Mouse (Mus musculus) central nervous system, embryonic 18 days (tissue): ENCODE results near the gene Farp2. TPM values are rescaled to one million over a fixed set of nuclear protein-coding genes. Genes with fewer than 3 reads are reported as not detected.

Experiments
- polyA plus RNA-seq: library from polyadenylated mRNA; depleted of rRNA; stranded (reverse); fragments of >200 nt; gene quantifications from 2 replicates; pipeline ENCODE4 v1.2.3, GENCODE M21; 2012; rRNA removed

Gene Farp2
- polyA plus RNA-seq: 3.2 and 4.2 TPM in 2 replicates

DNA sequence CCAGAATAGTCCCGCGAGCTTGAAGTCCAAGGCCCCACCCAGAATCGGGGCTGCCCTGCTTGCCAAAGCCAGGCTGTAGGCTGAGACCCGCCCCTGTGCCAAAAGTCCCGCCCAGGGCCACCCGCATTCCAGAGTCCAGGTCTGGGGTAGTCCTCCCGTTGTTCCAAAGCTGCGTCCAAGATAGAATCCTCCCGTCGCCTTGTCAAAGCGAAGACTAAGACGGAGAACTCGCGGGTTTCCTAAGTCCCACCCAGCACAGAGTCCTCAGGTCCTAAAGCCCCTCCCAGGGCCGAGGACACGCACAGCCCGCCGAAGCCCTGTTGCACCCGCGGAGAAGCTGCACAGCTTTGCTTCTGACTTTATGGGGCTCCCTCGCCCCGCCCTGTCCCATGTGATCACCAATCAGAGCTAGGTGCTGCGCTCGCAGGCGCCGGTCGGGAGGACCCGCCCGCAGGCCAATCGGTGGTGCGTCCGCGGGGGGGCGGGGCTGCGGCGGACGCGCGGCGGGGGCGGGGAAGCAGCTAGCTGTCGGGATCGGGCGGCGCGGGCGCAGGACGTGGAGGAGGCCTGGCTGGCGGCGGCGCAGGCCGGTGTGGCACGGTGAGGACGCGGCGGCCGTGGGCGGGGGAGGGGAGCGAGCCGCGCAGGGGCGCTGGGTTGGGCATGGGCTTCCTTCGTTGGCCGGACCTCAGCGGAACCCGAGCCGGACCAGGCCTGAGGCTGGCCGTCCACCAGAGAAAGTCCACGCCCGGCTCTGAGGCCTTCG lies at the start of gene Farp2:
Farp2 (plus strand) TSS at position 495 of the 766 bp plus-strand sequence.

DNA sequence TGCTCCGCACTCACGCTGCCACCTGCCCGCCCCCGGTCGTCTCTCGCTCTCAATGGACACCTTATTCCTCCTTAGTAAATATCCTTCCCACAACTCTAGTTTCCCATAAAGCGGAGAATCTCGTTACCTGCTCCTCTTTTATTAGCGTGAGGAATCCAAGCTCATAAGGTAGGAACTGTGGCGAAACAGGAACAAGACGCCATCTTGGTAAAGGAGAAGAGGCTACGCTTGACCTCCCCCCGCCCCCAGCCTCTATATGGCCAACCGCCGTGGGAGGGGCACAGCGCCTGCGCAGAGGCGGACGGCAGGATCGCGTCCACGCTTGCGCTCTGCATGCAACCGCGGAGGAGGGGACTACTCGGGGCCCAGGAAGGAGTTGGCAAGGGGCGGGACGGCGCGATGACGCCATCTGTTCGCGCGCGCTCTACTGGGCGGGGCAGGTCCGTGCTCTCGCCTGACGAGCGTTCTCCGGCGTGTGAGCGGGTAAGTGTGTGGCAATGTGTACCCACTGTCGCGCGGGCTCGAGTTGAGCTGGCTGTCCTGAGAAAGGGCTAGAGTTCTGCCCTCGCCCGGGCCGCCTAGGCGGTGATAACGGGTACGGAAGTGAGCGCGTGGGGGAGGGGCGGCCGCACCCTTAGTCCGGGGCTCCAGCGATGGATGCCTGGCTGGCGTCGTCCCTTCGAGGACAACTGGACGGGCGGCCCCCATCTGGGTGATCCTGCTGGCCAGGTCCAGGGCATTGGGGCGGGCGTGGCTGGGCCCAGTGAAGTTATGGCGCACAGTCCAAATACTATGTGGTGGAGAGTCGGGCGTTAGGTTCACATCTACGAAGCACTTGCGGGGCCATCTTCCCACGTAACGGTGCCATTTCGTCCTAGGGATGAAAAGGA lies 33.0 kb upstream of the Farp2 start, which contains the start of gene Hdlbp:
Hdlbp (minus strand) TSS at position 230 of the 890 bp plus-strand sequence.

DNA sequence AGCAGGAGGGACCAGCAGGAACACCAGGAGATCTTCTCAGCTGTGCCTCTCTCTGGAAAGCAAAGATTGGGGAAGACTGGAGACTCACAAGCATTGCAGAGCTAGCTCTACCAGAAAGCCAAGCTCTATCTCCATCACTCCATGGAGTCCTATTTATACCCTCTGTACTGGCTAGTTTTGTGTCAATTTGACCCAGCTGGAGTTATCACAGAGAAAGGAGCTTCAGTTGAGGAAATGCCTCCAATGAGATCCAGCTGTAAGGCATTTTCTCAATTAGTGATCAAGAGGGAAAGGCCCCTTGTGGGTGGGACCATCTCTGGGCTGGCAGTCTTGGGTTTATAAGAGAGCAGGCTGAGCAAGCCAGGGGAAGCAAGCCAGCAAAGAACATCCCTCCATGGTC lies 146.7 kb downstream of the Farp2 start, which contains the start of gene Stk25:
Stk25 (minus strand) TSS at position 101 of the 400 bp plus-strand sequence.

Other genes with a start within 250 kb of the Farp2 start
- gene Mterf4, start 206.2 kb upstream of the Farp2 start, polyA plus RNA-seq: 20.2 and 21.8 TPM in 2 replicates
- gene Ppp1r7, start 169.2 kb upstream of the Farp2 start, polyA plus RNA-seq: 14.5 and 15.9 TPM in 2 replicates
- 9.4 and 9.7 TPM in 2 replicates for gene Pask, start 168.6 kb upstream of the Farp2 start, polyA plus RNA-seq
- gene Ano7, start 138.1 kb upstream of the Farp2 start, polyA plus RNA-seq: 1.2 and 1.5 TPM in 2 replicates
- 72.4 and 79.9 TPM in 2 replicates for gene Hdlbp, start 33.3 kb upstream of the Farp2 start, polyA plus RNA-seq
- gene Stk25, start 146.6 kb downstream of the Farp2 start, polyA plus RNA-seq: 396 and 402 TPM in 2 replicates
- 84.4 and 91.5 TPM in 2 replicates for gene Bok, start 173.6 kb downstream of the Farp2 start, polyA plus RNA-seq
- gene Atg4b, start 239.4 kb downstream of the Farp2 start, polyA plus RNA-seq: 61.7 and 62.5 TPM in 2 replicates
- gene Thap4, start 242.8 kb downstream of the Farp2 start, polyA plus RNA-seq: 46.6 and 51.7 TPM in 2 replicates